Mouse (Mus musculus) 3134 (cell line): ENCODE measurements around the gene Trim16.

Experiments
- DNase-seq: peaks from one replicate; pipeline ENCODE4 v3.0.0-alpha.2; 2011; ENCODE audit warnings: low spot score; ENCODE audit not compliant: insufficient read length; ENCODE audit errors: extremely low read depth

The Trim16 gene

DNA sequence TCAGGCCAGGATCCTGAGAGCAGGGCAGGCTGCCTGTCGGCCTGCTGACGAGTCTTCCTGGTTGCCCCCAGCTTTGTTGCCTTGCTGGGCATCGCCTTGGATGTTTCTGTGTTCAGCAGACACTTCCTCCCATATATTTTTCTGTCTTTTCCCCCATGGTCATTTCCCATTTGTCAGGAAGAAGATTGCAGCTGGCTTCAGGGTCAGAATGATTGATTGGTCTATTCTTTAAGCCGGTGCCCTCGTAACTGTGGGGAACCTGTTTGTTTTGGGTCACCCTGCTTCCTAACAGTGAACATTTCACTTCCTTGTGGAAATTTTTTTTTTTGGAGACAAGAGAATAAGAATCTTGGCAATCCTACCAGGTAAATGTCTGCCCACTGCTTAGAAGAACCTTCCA, 65.3 kb downstream of the Trim16 start:
- no peak for DNase-seq

DNA sequence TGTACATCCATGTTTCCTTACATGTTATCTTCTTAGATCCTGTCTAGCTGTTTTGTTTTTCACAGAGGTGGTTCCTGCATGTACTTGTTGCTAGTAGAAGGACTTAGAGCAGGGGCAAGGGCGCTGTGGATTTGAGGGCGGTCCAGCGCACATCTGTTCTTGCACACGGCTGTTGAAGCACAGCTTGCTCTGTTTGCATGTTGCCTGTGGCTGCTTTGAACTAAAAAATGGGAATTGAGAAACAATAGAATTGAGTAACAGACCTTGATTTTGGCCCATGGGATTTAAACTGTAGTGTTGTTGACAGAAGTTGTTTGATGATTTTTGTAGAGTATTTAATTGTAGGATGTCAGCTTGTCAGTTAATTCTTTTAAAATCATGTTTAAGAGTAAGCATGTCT, 70.8 kb downstream of the Trim16 start:
- DNase-seq = no peak

- no peak for DNase-seq
Measured at GRCm38 (mm10) chr11:62891763-62892162, 71.7 kb downstream of the Trim16 start.
